Mouse (Mus musculus): ENCODE results near the gene Parvb.

The Parvb gene

GRCm38 (mm10) chr15:84297454-84297853, 65.6 kb downstream of the Parvb start:
- DNase-seq = no peak

DNA sequence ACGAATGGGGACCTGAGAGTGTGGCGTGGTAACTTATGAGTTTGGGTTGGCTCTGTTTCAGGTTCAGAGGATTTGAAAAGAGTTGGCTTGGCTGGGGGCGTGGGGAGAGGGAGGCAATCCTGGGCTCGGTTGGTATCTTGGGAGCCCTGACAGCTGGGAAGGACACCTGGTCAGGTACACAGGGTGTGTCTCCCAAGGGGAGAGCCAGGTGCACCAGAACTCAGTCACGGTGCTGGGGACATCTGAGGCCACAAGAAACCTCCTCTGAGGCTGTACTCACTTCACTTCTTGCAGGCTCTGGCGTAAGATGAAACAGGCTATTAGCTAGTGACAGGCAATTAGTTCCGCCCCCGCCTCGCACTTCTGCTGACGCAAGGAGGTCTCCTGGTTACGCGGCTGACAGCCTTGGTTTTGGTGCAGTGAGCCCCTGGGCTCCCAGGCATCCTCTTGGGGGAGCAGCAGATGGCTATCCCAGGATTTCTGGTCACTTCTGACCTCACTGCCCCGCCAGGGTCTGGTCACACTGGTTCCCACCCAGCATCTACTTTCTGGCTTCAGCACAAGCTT, 67.0 kb downstream of the Parvb start:
- DNase-seq = no peak

- DNase-seq = no peak
Observed at GRCm38 (mm10) chr15:84299662-84300333, 68.0 kb downstream of the Parvb start.

DNA sequence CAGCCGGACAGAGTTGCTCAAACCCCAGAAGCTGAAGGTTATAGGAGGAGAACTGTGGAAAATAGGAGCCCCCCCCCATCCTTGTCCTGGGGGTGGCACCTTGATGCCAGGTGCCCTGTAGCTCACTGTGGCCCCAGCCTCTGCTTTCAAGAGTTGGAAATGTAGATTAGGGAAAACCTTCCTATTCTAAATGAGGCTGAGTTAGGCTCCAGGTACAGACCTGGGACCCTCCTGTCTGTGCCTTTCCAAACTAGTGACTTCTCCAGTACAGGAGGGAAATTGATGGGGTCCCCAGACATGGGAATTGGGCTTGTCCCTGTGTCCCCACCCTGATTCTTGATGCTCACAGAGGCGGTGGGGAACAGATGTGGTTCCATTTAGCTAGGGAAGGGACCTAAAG, 68.7 kb downstream of the Parvb start:
- no peak for DNase-seq

- no peak for DNase-seq
Observed at GRCm38 (mm10) chr15:84301026-84301425, 69.2 kb downstream of the Parvb start.

DNA sequence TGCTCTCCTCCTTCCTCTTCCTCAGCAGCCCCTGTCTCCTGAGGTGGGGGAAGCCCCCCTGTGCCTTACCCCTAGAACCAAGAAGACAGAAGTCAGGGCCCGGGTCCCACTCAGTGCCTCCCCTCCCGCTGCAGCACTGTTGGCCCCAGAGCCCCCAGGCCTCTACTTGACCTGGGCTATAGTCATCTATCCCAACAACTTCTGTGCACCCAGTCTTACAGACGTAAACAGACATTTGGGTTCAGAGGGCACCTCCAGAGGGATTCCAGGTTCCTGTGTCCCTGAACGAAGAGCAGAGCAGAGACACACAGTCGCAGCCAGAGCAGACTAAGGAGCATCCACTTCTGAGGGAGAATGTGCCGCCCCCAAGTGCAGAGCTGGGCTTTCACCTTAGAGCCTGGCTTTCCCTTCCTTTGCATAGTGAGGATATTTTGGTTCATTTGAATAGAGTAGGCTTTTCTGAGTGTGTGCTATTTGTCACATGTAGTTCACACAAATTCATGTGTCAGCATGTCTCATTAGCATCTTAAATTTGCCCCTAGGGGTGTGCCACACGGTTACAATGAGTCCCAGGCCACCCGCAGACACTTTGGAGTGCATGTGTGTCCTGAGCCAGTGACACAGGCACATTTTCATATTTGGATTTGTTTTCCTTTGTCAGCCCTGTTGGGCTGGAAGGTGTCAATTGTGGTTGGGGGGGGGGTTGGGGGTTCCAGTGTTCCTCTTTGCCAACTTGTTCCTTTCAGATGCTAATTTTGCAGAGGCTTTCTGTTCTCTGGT, 70.0 kb downstream of the Parvb start:
- no peak for DNase-seq

DNA sequence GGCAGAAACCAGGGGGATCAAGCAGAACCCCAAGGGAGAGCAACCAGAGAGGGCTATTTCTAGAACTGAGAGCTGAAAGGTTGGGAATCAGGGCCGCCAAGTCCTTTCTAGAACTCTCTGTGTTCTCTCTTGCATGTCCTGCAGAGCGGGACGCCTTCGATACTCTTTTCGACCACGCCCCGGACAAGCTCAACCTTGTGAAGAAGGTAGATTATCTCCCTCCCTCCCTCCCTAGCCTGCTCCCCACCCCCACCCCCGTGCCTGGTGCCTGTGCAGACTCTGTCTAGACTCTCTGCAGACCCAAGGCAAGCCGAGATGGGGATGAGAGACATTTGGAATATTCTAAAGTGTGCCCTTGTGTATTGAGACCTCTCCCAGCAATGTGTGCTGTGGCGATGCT, 71.4 kb downstream of the Parvb start:
- DNase-seq = no peak

- no peak for DNase-seq
Observed at GRCm38 (mm10) chr15:84305333-84305732, 73.5 kb downstream of the Parvb start.

DNA sequence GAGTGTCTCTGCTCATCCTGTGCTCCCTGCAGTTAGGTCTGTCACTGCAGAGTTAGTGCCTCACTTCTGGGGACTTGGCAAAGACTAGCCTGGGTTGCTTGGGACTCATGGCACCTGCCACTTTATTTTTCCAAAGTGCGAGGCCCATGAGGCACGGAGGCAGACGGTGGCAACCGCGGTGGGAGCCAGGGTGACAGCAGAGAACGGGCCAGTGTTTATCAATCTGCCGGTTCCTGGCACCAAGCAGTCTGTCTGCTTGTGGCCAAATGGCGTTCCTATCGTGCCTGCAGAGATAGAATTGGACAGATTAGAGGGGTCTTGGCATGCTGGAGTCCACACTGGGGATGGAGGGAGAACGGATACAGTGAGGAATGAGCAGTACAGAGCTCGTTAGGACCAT, 78.4 kb downstream of the Parvb start:
- DNase-seq = no peak

- no peak for DNase-seq
Observed at GRCm38 (mm10) chr15:84311295-84312085, 79.6 kb downstream of the Parvb start.

DNA sequence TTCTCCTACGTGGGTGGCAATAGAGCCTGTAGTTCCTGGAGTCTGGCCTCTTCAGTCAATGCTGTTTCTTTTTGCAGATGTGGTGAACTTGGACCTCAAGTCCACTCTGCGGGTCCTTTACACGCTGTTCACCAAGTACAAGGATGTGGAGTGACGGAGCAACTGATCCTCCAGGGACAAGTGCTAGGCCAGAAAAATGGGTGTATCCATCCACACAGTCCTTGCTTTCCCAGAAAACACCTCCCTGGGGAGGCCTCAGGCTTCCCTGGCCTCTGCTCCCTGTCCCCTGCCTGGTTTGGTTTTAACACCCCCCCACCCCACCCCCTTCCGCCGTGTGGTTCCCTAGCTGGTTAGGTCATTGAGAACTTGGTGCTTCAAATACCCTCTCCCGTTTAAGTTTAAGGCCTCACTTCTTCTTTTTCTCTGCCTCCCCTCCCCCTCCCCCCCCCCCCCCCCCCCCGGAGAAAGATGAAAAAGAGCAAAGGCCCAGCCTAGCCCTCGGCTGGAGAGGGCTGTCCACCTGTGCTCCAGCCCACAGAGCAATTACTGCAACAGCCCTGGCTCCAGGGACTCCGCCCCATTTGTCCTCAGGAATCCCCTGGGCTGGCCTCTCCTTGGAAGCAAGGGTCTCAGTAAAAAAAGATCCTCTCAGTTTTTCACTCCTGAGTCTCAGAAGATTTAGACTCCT, 81.2 kb downstream of the Parvb start:
- no peak for DNase-seq

- peak; percentile 75 to 84 for DNase-seq
Observed at GRCm38 (mm10) chr15:84313566-84313878, 81.7 kb downstream of the Parvb start.

DNA sequence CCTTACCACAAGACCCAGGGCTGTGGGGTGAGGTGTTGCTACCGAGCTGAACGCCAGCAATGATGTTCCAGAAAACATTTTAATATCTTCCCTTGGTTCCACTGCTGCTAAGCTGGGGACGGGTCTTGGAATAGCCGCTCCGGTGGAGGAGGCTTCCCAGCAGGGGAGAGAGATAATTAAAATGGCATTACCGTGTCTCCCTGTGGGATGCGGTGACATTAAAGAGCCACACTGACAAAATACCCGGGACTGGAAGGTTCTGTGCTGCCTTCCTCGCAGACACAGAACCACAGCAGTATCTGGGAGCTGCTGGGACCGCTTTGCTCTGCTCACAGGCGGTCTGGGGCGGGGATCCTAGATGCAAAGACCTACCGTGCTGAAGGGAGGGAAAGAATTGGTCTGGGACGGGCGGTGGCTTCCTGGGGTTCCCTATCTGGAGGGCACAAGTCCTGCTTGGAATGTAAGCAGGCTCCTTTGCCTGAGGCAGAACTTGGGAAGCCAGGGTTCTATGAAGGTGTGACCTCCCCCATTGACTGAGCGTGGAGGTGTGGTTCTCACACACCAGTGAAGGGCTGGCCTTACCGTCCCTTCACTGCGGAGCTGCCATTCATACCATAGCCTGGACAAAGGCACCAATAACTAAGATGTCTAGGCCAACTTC, 82.7 kb downstream of the Parvb start:
- DNase-seq = no peak

DNA sequence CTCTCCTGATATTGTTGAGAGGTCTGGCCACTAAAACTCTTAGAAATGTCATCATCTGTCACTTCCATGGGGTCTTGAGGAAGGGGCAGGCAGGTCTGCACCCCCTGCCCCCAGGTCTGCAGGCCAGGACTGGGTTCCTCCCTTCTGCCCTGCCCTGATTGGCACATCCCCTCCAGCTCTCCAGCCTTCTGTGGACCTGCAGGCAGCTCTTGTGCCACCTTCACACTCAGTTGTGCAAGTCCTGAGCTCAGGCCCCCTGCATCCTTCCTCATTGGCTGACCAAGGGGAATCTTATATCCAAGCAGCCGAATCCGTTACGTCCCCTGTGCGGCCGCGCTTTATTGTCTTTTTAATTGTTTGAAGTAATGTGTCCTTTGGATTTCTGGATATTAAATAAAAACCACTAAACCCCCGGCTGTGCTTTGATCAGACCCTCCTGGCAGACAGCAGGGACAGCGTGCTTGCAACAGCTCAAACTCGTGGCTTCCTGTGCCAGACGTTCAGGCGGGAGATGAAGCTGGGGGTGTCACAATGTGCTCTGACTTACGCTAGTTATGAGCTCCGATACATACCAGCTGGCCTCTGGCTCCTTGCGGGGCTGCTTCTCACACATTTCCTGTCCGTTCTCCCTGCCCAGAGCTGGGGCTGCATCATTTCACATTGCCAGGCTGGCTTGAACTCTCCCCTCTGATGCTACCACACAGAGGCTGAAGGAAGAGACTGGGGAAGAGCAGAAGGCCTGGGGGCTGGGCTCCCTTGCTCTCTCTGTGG, 83.6 kb downstream of the Parvb start:
- peak; percentile 67 to 76 for DNase-seq

DNA sequence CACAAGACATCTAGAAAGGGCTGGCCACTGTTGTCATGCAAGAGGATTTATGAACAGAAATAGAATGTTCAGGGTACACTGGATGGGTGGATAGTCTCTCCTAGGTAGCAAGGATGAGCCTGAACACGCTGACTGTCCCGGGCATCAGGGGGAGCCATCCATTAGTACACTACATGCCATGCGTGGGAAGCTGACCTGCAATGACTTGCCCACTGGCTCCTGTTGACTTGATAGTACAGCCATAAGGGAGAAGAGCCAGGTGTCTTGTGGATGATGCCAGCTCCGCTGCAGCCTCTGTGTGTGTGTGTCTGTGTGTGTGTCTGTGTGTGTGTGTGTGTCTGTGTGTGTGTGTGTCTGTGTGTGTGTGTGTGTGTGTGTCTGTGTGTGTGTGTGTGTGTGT, 87.5 kb downstream of the Parvb start:
- no peak for DNase-seq

- no peak for DNase-seq
Observed at GRCm38 (mm10) chr15:84321544-84322174, 89.8 kb downstream of the Parvb start.

GRCm38 (mm10) chr15:84323966-84324869, 92.4 kb downstream of the Parvb start, which contains the start of gene Parvg:
Parvg (plus strand) TSS chr15:84324026.
- peak; percentile 74 to 78 for DNase-seq

DNA sequence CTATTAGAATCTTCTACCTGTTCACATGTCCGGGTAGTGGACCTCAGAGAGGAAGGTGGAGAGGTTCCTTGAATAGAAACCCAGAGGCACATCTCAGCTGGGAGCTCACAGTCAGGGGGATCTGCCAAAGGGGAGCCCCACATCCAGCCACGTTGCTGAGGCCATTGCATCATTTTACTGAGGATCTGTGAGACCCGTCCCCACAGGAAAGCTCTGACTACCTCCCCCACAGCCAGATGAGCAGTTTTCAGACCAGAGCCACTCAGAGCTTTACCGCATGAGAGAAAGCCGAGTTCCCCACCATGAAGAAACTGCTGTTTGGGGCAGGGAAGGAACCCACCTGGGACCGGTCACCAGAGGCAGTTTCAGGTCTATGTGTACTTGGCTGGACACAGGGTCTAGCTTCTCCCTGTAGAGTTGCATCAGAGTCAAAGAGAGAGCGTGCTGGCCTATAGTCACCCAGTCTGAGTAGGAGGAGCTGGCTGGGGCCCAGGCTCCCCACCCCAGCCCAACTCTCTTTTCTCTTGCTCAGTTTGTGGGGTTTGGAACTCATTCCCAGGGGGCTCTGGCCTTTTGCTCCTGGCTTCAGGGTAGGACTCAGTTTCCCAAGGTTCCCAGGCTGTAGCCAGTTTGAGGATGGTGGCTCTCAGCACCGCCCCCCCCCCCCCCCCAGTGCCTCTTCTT, 93.2 kb downstream of the Parvb start:
- peak in 1 of 2 experiments; percentile 36 for DNase-seq

GRCm38 (mm10) chr15:84325736-84326135, 93.9 kb downstream of the Parvb start:
- no peak for DNase-seq
